Mouse (Mus musculus) urinary bladder, adult 18-20 months (tissue): ENCODE data around the gene Capg.
A peak's percentile ranks its signal among the peaks of the same experiment; 100 is the strongest.

Experiments used
- DNase-seq, 2 experiments: peaks; one replicate each; pipeline ENCODE4 v3.0.0; 2022; ENCODE audit warnings: low spot score in 2 of 2, mixed read lengths in 2 of 2

Capg gene

DNA sequence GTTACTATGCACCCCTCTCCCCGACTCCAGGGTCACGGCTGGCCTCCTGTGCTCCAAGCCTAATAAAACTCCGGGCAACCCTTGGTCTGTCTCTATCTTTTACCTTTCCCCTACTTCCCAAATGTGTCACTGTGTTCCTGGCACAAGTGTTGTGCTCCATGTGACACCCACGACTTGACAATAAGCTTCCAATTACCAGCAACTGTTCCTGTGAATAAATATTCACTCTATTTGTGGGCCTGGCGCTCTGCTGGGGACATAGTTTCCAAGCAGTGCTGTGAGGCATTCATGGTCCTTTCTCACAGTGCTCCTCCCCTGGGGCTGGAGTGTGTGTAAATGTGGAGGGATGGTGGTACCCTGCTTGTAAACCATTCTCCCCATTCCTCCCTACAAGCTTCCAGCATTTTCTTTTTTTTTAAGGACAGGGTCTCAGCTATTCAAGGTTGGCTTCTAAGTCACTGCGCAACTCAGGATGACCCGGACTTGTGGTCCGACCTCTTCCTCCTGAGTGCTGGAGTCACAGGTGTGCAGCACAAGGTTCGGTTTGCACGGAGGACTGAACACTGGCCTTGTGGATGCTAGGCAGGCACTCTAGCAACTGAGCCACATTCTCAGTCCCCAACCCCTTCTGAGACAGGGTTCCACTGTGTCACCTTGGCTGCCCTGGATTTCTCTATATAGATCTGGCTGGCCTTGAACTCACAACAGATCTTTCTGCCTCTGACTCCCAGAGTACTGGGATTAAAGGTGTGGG is 26.6 kb downstream of the Capg start:
- DNase-seq, result no peak

DNA sequence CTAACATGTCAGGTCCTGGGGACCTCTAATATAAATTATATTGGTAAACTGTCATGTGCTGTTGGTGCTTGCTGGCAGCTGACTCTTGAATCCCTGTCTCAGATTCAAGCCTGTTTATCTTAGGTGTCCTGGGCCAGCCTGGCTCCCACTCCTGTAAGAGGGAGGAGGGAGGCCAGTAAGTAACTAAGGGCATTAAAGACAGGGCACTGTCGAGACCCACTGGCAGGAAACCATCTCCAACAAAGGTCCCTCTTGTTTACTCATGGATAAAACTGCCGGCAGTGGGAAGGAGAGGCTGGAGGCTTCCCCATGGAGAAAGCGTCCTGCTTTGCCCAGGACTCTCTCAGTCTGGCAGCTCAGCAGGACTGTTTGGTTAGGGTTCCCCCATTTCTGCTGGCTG is 27.6 kb downstream of the Capg start:
- DNase-seq, result no peak

DNA sequence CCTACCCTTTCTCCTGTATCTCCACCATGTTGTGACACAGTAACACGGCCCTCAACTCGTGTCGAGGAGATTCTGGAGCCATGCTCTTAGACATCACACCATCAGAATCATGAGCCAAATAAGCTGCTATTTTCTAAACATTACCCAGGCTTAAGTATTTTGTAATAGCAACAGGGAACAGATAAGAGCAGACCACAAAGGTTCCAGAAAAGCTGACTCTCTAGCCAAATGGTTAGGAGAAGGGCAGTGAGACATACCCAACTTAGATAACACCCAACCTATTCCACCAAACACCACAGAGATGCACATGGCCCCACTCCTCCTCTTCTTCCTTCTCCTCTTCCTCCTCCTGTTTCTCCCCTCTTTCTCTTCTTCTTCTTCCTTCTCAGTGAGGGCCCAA is 31.9 kb downstream of the Capg start:
- DNase-seq, result no peak

DNA sequence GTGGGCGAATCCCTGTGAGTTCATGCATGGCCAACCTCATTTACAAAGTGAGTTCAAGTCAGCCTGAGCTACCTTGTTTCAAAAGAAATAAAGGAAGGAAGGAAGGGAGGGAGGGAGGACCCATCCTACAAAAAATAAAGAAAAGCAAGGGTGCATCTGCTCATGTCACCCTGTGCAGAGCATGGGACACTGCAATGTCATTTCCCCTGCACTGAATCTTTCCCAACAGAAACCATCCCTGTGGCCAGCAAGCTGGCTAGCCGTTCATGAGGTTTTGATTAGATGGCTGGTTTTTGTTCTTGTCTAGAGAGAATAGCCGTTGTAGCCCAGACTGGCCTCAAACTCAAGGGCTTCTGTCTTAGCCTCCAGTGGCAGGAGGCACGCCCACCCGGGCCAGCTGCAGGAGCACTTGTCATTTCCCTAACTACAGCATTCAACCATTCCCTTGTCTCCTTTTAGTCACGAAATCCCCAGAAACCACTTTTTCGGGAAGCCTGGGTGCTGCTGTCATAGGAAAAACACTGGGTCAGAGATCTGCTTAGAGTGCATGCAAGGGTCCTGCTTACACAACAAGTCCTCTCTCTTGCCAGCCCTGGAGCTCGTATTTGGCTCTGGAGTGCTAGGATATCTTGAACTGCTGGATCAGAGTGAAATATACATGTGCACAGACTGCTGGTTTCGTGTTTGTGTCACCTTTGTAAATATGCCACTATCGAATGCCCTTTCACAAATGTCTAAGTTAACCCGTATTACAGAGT is 37.6 kb downstream of the Capg start:
- DNase-seq, result no peak

DNA sequence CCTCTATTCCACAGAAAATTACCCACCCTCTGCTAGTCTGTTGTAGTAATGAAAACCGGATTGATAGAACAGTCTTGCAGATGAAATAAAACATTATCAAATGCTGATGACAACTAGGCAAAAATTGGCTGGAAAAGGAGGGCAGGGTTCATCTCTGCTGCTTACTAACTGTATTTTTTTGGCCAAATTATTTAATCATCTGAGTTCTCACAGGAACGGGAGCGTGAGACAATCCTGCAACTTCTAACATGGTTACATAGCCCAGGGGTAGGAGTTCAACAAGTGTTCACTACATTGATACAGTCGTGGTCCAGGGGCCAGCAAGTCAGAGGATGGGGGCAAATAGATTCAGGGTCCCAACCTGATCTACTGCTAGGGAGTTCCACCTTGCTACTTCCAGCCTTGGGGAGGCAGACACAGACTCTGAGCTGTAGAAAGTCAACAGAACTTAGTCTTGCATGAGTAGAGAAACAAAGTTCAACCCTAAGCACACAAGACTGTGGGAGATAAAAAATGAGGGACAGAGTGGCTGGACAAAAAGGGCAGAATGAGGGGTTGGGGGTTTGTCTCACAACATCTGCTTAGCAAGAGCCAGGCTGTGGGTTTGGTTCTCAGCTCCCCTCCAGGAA is 39.1 kb downstream of the Capg start:
- no peak for DNase-seq

DNA sequence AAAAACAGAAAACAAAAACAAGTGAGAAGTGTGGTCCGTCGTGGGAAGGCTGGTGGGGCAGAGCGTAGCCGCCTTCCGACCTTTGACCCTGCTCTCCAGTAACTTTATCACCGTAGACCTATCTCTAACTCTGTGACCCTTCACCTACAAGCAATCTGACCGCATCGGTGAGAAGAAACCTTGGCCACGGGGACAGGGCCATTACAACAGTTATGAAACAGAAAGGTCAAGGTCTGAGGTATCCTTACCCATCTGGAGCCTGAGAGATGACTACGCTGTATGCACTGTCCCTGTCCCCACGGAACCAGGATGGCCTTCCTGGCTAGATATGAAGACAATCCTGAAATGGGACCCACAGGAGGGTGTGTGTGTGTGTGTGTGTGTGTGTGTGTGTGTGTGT is 40.0 kb downstream of the Capg start:
- DNase-seq, result no peak

DNA sequence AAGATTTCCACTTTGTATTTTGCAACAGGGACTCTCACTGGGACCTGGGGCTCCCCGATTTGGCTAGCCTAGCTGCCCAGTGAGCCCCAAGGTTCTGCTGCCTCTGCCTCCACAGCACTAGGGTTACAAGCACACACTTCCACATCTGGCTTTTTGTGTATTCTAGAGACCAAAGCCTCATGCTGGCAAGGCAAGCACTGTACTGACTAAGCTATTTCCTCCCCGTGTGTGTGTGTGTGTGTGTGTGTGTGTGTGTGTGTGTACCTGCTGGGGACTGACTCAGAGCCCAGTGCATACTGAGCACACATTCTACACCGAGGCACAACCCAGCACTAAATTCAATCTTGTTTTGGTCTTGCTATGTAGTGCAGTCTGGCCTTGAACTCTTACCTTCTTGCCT is 42.5 kb downstream of the Capg start:
- no peak for DNase-seq

DNA sequence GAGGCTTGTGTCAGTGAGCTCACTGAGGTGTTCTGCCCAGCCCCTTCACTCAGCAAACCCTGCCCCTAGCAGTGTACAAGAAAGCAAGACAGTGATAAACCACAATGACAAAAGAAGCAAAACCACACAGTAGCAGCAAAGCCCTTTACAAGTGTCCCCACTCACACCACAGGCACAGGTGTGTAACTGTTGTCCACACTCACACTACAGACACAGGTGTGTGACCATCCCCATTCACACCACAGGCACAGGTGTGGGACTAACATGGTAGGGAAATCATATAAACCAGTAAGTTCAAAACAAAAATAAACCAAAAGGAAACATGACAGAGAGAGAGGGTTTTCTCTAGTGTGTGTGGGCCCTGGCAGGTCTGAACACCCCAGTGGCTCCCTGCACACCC is 44.1 kb downstream of the Capg start:
- no peak for DNase-seq

DNA sequence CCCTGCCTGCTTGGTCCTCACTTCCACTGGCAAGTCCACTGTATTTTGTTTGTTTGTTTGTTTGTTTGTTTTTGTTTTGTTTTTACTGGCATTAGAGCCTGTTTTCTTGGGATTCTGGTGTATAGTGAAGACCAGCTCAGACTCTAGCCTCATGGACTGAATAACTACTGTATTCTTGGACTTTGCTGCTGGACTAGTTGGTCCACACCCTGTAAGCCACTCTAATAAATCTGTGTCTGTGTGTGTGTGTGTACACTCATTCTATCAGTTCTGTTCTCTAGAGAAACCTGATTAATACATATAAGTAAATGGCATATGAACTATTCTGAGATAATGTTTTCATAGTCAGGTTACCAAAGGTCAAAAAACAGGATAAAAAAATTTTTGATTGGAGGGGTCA is 45.9 kb downstream of the Capg start:
- no peak for DNase-seq

DNA sequence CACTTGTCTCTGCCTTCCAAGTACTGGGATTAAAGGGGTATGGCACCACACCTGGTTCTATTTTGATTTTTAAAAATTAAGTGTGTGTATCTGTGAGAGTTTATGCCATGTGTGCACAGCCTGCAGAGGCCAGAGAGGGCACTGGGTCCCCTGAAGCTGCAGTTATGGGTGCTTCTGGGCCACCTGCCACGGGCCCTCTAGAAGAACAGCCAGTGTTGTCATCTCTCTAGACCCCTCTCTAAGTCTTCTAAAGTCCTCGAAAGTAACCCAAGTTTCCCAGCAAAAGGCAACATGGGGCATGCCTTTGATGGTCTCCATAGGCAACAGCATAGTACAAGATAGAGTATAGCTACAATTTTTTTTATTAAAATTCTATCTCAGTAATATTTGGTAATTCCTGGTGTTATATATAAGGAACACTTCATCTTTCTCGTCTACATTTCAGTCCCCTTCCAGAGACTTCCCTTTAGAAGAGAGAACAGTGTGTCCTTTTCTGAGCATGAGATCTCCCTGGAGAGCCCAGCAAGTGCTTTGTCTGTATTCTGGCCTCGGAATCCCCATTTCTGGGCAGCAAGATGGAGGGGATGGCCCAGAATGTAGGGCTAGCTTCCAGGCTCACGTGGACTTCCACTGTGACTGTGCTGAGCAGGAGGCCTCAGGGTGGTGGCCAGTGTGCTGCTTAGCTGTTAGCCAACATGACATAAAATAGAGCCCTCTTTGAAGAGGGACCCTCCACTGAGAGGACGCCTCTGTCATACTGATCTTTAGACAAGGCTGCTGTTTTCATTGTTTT is 49.0 kb downstream of the Capg start:
- DNase-seq, result no peak

DNA sequence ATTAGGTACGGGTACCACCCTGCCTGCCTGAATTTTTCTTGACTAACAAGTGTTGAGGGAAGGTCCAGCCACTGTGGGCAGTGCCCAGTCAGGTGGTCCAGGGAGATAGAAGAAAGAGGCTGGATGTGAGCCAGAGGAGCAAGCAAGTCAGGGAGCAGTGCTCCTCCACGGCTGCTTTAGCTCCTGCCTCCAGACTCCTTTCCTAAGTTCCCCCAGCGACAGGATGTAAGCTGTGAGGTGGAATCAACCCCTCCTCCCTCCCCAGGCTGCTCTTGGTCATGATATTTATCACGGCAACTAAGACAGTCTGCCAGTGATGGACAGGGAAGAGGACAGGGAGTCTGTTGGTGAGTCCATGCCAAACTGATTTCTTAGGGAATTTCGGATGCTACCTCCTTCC is 49.7 kb downstream of the Capg start:
- DNase-seq, result no peak

DNA sequence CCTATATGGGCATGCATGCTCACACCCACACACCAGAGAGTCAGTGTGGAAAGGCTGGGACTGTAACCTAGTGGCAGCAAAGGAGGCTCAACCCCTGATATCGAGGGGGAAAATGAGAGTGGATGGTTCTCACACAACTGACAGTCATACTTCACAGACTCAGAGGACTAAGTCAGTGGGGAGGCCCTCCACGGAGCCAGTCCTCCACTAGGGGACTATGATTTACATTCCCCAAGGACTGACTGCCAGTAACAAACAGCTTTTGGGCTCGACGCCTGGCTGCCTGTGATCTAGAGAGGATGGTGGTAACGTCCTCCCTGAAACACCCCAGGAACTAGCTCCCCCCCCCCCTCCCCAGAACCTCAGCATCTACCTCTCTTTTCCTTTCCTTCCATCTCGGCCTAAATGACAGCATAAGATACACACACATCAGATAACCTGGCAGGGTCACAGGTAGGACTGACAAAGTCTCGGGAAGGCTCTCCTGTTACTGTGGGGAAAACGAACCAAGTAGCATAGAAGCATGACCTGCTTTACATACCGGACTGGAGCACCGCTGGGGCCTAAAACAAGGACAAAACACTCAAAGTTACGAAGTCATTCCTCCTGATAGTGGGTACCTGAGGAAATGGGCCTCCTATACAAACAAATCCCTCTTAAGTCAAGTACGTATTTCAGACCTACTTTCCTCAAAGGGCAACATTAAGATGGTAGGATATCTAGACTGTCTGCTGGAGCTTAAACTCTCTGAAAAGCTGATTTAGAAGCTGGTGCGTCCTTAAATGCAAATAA is 53.1 kb downstream of the Capg start:
- DNase-seq, result no peak

DNA sequence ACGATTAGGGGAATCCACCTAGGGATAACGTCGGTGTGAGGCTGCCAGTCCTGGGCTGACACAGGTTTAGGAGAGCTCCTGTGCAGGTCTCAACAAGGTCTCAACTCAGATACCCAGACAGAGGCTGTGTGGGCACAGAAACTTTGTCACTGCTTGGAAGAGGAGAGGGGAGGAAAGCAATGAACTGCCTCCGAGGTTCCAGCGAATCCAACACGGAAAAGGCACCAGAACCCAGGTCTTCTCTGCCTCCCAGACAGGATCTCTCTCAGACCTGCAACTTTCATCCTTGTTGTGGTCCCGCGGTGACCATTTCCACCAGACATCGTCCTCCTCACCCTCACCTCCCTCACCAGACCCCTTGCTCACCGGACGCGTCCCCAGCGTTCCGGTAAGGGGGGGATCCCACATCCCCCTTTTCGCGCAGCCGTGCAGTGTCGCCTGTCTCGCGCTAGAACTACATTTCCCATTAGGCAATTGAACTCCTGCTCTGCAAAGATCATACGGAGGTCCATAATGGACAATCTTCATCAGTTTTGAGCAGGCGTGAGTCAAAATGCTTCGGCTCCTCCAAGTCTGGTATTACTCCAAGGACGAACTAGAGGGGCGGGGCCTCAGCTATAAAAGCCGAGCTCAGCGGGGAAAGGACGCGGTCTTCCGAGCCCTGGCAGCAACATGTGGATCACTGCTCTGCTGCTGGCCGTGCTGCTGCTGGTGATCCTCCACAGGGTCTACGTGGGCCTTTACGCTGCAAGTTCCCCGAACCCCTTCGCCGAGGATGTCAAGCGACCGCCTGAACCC is 54.0 kb downstream of the Capg start, which contains the start of the genes Elmod3 and Retsat:
Gene Elmod3 (minus strand): TSS at position 458 of the 798 bp plus-strand sequence.
Gene Retsat (plus strand): TSS at position 520 of the 798 bp plus-strand sequence.
- peak; percentile 88 to 94 for DNase-seq

DNA sequence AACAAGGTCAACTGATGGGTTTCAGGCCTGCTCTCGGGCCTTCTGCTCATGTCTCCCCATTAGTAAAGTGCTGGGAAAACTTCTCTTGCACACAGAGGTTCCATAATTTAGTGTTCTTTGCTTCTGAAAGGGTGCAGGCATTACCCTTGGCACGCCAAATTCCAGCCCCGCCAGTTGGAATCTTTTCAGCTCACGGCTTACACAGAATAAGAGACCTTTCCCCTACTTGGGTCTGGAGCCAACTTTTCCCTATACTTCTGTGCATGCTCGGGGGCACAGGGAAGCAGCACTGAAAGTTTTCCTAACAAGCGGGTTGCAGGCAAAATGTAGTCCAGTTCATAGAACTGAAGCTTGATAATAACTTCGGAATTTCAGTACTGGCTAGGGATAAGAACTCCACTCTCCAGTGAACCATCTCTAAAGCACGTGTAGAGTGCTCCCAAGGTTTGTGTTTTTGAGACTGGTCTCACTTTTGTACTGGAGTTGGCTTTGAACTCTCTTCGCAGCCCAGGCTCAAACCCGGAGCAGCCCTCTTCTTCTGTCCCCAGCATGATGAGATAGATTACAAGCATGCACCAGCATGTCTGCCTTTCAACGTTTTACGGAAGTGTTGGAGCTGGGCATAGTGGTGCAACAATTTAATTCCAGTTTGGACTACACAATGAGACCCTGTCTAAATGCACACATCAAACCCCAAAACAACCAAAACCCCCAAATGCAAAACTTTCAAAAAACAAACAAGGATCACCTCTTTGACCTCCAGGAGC is 54.8 kb downstream of the Capg start:
- peak in 1 of 2 experiments; percentile 8 for DNase-seq

DNA sequence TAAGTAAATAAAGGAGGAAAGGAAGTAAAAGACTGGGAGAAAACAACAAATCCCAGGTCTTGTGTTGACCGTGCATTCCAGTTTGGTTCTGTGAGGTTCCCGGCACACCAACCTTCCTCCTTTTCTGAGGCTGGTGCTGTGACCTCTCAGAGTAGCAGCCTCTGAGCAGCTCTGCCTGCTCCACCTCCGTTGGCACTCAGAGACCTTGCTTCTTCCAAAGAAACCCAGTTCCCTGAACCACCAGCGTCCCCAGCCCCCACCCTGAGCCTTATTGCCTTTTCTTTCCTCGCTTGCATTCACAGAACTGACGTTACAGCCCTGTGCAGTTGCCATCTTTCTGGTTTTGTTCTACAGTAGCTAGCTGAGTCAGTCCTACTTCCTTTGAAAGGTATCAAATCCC is 56.0 kb downstream of the Capg start:
- DNase-seq, result no peak

DNA sequence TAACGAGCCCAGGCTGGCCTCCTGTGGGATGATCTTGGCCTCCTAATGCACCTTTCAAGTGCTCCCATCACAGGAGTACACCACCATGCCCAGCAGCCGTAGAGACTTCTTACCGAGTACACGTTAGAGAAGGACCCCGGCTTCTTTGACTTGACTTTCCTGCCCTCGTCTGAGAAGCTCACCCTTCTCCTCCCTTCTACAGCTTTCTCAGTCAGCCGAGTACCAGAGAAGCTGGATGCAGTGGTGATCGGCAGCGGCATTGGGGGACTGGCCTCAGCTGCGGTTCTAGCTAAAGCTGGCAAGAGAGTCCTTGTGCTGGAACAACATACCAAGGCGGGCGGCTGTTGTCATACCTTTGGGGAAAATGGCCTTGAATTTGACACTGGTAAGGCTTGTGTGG is 56.6 kb downstream of the Capg start:
- no peak for DNase-seq

DNA sequence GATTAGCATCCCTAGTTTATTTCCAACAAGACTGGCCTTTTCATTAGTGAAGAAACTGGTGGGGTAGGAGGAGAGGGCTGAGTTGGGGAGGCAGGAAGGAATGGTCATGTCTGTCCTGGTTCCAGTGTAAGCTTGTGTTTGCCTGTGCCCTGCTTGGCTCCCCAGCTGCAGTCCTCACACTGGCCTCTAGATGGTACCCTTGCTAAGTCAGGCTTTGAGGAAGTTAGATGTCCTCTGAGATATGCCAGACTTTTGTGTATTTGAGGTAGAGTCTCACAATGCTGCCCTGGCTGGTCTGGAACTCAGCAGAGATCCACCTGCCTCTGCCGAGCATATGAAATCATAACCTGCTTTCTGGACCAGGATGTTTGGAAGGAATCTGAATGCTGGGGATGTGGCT is 57.5 kb downstream of the Capg start:
- peak; percentile 52 to 61 for DNase-seq

DNA sequence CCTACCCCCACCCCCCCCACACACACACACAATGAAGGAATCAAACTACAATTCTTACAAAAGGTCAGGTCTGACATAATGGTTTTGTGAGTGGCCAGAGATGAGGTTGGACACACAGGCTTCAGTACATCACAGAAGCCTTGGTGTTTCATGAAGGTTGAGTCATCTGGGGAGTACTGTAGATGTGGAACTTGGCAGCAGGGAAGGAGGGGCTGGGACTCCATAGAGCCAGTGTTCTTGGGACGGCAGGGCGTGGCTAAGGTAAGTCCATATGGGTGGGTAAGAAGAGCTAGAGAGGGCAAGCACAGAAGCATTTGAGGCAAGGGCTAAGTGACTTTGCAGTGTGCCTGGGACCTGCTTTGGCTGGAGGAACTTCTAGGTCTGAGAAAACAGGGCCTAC is 59.9 kb downstream of the Capg start:
- no peak for DNase-seq

DNA sequence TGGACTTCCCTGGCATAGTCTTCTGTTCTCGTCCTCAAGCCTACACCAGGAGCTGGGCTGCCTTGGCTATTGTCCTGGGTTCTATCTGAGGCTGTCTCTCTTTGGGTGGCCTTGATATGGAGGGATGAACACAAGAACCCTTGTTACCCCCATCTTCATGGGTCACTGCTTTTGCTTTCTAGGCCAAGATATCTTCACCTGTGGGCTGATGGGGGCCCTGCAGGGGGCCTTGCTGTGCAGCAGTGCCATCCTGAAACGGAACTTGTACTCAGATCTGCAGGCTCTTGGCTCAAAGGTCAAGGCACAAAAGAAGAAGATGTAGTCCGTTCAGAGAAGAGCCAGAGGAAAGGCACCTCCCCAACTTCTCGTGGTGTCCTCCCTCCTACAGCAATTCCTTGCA is 62.9 kb downstream of the Capg start:
- no peak for DNase-seq

DNA sequence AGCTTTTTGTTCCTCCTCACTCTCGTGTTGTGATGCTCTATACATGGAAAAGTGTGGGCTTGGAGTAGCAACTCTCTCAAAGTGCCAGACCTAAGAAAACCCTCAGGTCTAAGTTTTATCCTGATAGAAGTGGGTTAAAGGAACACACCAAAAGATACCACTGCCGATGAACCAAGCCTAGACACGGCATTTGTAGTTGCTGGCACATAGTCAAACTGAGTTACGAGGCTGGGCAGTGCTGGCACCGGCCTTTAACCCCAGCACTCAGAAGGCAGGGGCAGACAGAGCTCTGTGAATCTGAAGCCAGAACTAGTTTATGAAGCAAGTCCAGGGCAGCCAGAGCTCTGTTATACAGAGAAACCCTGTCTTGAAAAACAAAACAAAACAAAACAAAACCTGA is 63.5 kb downstream of the Capg start:
- DNase-seq, result no peak
